Mouse (Mus musculus) thymus, postnatal 10 days (tissue): ENCODE measurements around the gene Gm9495.
"Not testable (repeated sequence)": the region's sequence is repeated elsewhere in the genome, so short reads cannot be mapped to it uniquely, and the experiment has no call there.

Experiments
- DNase-seq, 2 experiments: peaks; one replicate each; pipeline ENCODE4 v3.0.0; 2021; ENCODE audit warnings: low spot score in 2 of 2

Gm9495 gene

DNA sequence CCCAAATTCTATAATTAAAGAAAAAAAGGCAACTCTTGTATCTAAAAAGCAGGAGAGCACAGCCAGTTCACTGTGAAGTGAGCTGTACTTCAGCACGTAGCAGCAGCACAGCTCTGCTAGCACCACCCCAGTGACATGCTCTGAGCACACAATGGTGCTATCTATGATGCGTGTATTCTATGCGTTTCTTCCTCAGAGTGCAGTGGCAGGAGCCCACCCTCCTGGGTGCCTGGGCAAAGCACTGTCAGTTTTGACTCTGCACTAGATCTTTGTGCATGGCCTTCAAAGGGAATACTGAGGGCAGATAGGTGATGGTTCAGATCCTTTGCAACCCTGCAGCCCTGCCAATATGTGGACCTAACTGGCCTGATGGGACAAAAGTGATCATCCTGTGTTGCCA, at the start of gene Gm9495:
Gene Gm9495, minus strand, starts transcription at position 101 of the 400 bp plus-strand sequence.
- DNase-seq = not testable (repeated sequence)

DNA sequence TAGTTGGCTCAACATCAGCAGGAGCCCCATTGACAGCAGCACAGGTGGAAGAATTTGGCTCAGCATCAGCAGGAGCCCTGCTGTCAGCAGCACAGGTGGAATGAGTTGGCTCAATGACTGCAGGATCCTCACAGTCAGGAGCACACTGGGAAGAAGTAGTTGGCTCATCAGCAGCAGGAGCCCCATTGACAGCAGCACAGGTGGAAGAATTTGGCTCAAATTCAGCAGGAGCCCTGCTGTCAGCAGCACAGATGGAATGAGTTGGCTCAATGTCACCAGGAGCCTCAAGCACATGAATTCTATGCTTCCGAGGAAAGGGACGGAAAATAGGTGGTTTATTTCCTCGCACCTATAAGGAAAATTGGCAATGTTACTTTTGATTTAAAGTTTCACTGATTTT, 21.6 kb upstream of the Gm9495 start:
- not testable (repeated sequence) for DNase-seq

DNA sequence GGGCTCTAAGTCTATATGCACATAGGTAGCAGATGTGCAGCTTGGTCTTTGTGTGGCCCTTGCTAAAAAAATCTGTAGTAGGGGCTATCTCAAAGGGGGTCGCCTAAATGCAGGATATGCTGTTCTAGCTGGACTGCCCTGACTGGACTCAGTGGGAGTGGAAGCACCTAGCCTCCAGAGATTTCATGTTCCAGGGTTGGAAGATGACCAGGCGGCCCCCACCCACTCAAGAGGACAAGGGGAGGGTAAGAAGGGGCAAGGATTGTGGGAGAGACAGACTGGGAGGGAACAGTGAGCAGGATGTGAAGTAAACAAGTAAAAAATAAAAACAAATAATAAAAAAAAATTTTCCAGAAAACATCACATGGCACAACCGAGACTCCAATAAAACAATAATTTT, 33.3 kb downstream of the Gm9495 start:
- peak in 1 of 2 experiments; percentile 18 for DNase-seq

DNA sequence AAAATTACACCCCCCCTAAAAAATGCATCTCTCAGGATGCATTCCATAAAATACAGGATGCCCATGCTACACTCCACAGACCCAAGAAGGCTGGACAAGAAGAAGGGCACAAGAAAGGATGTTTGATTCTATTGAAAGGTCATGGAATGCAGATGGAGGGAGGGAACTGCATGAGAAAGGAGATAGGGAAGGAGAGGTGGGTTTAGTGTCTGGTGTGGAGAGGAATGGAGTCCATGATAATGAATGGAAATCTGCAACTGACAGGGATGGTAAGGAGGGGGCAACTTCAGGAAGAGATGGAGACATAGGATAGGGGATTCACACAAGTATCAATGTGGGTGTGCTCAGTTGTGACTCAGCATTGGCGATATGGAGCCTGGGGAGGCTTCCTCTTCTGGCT, 39.0 kb downstream of the Gm9495 start:
- no peak for DNase-seq

DNA sequence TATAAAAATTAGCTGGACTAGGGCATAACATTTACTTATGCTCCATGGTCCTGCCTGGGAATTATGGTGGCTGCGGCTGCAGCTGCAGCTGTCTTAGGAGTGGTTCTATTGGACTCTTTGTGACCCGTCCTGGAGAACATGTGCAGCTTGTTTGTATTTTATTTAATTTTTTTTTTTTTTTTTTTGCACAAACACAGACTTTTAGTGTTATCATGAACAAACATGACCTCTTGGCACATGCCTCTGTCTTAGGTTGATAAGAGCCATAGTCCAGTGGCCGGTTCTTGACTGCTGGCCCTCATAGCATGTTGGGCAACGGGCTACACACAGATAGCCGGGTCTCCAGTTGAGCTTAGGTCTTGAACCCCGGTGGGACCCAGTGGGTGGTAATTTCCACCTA, 48.6 kb downstream of the Gm9495 start:
- DNase-seq = no peak

DNA sequence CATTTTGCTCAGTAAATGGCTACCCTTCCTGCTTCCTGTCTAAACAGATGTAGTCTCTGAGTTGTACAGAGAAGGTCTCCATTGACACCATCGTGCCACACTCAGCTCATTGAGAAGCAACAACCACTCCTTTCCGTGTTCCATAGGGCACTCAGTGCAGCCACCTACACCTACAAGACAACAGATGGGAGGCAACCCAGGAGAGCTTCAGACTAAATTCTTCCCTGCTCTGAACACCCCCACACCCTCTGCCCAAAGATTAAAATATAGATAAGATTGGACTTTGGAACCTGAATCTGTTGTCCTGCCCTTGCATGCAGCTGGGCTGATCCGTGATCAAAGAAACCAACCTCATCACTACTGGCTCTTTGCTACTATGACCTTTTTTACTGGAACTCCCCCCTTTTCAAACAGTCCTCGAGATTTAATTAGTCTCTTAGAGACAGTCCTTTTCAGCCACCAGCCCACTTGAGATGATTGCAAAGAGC, 53.4 kb downstream of the Gm9495 start:
- DNase-seq = no peak

DNA sequence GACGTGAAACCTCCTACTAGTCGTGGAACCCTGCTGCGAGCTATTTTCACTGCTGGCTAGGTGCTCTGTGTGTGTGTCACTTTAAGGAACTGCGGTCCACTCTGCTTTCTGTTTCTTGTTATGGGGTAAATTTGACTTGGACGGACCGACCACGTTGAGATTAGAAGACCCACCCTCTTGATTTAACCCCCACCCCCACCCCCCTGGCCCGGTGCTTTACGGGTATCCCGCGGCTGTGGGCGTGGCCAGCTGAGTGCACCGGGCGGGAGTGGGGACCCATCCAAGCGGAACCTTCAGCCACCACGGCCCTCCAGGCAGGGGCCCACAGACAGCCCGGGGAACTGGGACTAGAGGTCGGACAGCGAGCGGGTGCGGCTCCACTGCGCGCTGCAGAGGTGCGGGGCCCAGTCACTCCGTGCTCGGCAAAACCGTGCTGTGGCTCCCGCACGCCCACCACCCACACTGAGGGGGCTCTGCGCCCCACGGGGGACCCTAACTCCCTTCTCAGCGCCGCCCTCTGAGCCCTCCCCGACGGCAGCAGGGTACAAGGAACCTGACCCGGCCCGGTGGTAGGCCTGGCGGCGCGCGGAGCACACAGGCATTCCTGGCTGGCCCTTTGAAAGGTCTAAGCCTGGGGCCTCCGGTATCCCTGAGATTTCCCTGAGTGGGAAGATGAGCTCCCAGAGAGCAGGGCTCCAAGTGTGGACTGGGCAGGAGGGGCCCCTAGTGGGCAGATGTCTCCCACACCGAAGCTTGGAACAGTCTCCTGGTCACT, 54.0 kb downstream of the Gm9495 start:
- DNase-seq = no peak

DNA sequence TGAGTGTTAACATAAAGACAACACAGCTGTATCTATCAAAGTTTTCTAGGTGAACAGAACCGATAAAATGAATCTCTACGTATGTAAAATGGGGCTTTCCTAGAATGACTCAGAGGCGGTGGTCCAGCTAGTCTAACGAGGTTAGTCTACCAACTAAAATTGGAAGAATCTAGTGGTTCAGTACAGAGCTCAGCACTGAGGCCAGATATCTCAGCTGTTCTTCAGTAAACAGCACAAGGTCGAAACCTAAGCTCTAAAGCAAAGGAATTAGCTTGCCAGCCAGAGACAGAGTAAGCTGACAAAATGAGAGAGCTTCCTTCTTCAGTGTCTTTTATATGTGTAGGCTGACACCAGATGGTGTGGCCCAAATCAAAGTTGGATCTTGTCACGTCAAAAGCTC, 57.2 kb downstream of the Gm9495 start:
- no peak for DNase-seq

DNA sequence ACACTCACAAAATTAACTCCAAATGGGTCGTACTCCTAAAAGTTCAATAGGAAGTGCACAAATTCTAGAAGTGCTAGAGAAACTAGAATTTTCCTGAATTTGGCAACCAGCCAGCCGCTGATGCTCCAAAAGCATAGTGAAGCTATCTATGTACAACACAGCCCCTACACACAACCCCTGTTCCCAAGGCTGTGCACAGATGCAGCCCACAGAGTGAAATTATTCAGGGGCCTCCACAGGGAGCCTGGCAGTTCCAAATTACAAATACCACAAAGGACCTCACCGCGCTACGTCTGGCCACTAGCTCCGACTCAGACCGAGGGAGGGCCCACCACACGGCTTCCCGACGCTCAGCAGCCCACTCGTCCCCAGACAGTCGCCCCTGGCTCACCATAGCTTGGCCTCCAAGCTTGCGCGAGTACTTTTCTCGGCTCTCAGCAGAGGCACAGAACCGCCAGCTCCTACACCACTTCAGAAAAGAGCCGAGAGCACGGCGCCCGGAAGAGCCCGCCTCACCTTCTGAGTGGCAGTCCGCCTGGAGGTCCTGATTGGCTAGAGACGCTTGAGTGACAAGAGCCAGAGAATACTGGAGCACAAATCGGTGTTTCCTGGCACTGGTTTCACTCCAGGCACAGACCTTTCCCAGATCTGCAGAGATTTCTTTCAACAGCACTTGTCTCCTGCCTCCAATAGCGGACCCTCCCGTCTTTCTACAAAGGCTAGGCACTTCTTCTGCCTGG, 58.1 kb downstream of the Gm9495 start:
- peak; percentile 76 to 87 for DNase-seq

DNA sequence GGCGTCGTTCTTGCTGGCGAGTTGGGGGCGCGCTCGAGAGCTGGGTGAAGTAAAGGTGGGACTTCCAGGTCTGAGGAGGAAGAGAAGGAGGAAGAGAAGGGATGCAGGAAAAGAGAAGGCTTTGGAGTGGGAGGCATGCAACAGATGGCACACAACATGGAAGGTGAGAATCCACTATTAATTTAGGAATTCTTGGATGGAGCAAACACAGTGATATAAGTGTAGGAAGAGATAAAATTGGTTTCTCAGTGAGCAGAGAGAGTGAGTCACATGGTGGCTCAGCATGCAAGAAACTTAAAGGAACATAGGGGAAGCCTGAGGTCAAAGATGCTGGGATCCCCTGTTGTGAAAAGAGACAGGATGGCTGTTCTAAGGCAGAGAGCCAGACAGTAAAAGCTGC, 69.0 kb downstream of the Gm9495 start:
- no peak for DNase-seq
